20 mouse cellular contexts compared by ENCODE assay signal in the genomic region with DNA sequence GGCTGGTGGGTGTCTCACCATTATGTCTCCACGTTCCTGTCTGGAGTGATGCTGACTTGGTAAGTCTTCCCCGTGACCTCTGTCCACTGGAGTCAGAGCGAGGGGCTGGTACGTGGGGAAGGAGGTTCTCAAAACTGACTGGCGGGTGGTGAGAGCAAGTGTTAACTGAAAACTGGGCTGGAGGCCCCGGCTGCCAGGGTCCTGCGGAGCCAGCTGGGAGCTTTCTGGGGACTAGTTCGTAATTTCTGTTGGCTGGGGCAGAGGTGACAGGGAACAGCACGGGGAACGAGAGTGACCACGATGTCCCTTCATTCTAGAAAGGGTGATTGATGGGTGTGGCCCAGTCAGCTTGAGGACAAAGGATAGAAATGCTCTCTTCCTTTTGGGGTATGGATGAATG. TPM values are rescaled to one million over a fixed set of nuclear protein-coding genes. Genes with fewer than 3 reads are reported as not detected.
DNase-seq lines count a peak whose midpoint lies in the region; ATAC-seq and TF ChIP-seq lines count a peak whose summit lies in the region.
"Had no signal": no experiment of that assay in that cellular context is flagged by ENCODE, and none has a peak within 500 bp of the region (broad histone marks: within the 10 kb centered on the region; RNA-seq: fewer than 3 reads in every experiment).

No protein-coding gene starts in this region.

- H3K9me3 ChIP-seq in heart, embryonic 13.5 days: no peaks in the 10 kb centered on the region
- H3K9me3 ChIP-seq in neural tube, embryonic 11.5 days (ENCODE audit: control insufficient read depth, low read length): no peaks in the 10 kb centered on the region
- H3K9me3 ChIP-seq: embryonic facial prominence, embryonic 13.5 days; forebrain, embryonic 13.5 days; heart, embryonic 10.5 days; heart, embryonic 15.5 days; hindbrain, embryonic 15.5 days had no signal

- H3K4me1 ChIP-seq in heart, embryonic 13.5 days: peaks cover 15% of the 10 kb centered on the region
- H3K4me1 ChIP-seq in kidney, adult 2 months (ENCODE audit: control insufficient read depth, insufficient read depth, low read length): peaks cover 4% of the 10 kb centered on the region; the same call in 1 of the 2 replicates
- peaks cover 11% of the 10 kb centered on the region; the same call in 1 of the 2 replicates for H3K4me1 ChIP-seq in neural tube, embryonic 11.5 days (ENCODE audit: control insufficient read depth, insufficient read depth, low read length)

- no peak overlapping the region for H3K4me3 ChIP-seq in heart, embryonic 13.5 days
- no peak overlapping the region for H3K4me3 ChIP-seq in kidney, adult 2 months (ENCODE audit: insufficient read depth, low read depth, low read length)
- H3K4me3 ChIP-seq in neural tube, embryonic 11.5 days (ENCODE audit: low read depth, low read length): no peak overlapping the region
- H3K4me3 ChIP-seq: embryonic facial prominence, embryonic 13.5 days; forebrain, embryonic 13.5 days; gastrocnemius, adult 2 months; heart, embryonic 10.5 days; heart, embryonic 15.5 days; hindbrain, embryonic 15.5 days had no signal

- H3K36me3 ChIP-seq in heart, embryonic 13.5 days: 0 out of 2 replicates have a peak, but pooled peaks cover 3% of the 10 kb centered on the region
- no peaks in the 10 kb centered on the region for H3K36me3 ChIP-seq in kidney, adult 2 months (ENCODE audit: control insufficient read depth, insufficient read depth, low read length)
- H3K36me3 ChIP-seq in neural tube, embryonic 11.5 days (ENCODE audit: control insufficient read depth, insufficient read depth, low read length): no peaks in the 10 kb centered on the region
- H3K36me3 ChIP-seq: heart, embryonic 10.5 days; heart, embryonic 15.5 days; hindbrain, embryonic 15.5 days had no signal

- TF ChIP-seq POLR2A in kidney, adult 2 months (IDR thresholded peaks at IDR 0.05; ENCODE audit: low read depth, low read length): no peak

- no peak overlapping the region for H3K4me2 ChIP-seq in heart, embryonic 13.5 days
- no peak overlapping the region for H3K4me2 ChIP-seq in neural tube, embryonic 11.5 days (ENCODE audit: low read depth)
- H3K4me2 ChIP-seq: embryonic facial prominence, embryonic 13.5 days; forebrain, embryonic 13.5 days; heart, embryonic 15.5 days; hindbrain, embryonic 15.5 days had no signal

- 65% methylated on average over 11 of the region's 11 CpGs for WGBS in heart, embryonic 13.5 days
- 73% methylated on average over 11 of the region's 11 CpGs for WGBS in kidney, adult 2 months
- 38% methylated on average over 11 of the region's 11 CpGs for WGBS in neural tube, embryonic 11.5 days

- peak overlapping the region; percentile 24; the same call in 1 of the 2 replicates for H3K9ac ChIP-seq in heart, embryonic 13.5 days
- peak overlapping the region; percentile 14; the same call in 1 of the 2 replicates for H3K9ac ChIP-seq in neural tube, embryonic 11.5 days (ENCODE audit: low read length)
- H3K9ac ChIP-seq: embryonic facial prominence, embryonic 13.5 days; forebrain, embryonic 13.5 days; heart, embryonic 15.5 days; hindbrain, embryonic 15.5 days had no signal

- H3K27me3 ChIP-seq in heart, embryonic 13.5 days (replicated peaks): no peaks in the 10 kb centered on the region
- H3K27me3 ChIP-seq in kidney, adult 2 months (replicated peaks; ENCODE audit: control insufficient read depth, insufficient read depth, low read length): no peaks in the 10 kb centered on the region
- H3K27me3 ChIP-seq in neural tube, embryonic 11.5 days (ENCODE audit: control insufficient read depth, insufficient read depth, low read length): no peaks in the 10 kb centered on the region
- H3K27me3 ChIP-seq: embryonic facial prominence, embryonic 13.5 days; forebrain, embryonic 13.5 days; heart, embryonic 15.5 days; hindbrain, embryonic 15.5 days had no signal

- DNase-seq in heart, adult 9 months (ENCODE audit: low spot score in 2 of 2): no peak
- DNase-seq in kidney, postnatal 10 days: peak; percentile 18
- no peak for DNase-seq in kidney, adult 2 months
- DNase-seq in neural tube, embryonic 11.5 days (ENCODE audit: low spot score): no peak
- no peak for DNase-seq in neural tube, embryonic 10.5 days (ENCODE audit: extremely low spot score, low spot score)
- no peak for DNase-seq in right cerebral cortex, postnatal 25 days
- DNase-seq: adrenal gland, adult 8-10 months; cerebellum, adult 18-20 months; cerebellum, adult 9-11 months; cerebellum, postnatal 36 days; gastrocnemius, adult 2 months; gastrocnemius, postnatal 25 days had no signal

- H3K27ac ChIP-seq in heart, embryonic 13.5 days (replicated peaks): no peak overlapping the region
- no peak overlapping the region for H3K27ac ChIP-seq in kidney, adult 2 months (ENCODE audit: insufficient read depth, low read depth, low read length)
- no peak overlapping the region for H3K27ac ChIP-seq in neural tube, embryonic 11.5 days (ENCODE audit: low read depth, low read length)
- H3K27ac ChIP-seq: embryonic facial prominence, embryonic 13.5 days; forebrain, embryonic 13.5 days; gastrocnemius, adult 2 months; heart, embryonic 10.5 days; heart, embryonic 15.5 days; hindbrain, embryonic 15.5 days had no signal

- no peak for ATAC-seq in heart, embryonic 13.5 days (ENCODE audit: extremely low read depth, insufficient number of reproducible peaks, low FRiP score, low TSS enrichment)
- ATAC-seq in neural tube, embryonic 11.5 days (ENCODE audit: insufficient read depth, low FRiP score, low TSS enrichment): no peak
- ATAC-seq: inflammation-experienced regulatory T-cells, adult 6 months; intestine, postnatal 0 days had no signal

- TF ChIP-seq CTCF in kidney, adult 2 months (conservative IDR thresholded peaks at IDR 0.05; ENCODE audit: insufficient read depth, insufficient read length, low read depth, low read length): no peak

RNA-seq across cellular contexts. Expression of gene Rhof, which starts 18.4 kb away (rescaled TPM):
- polyA plus RNA-seq in heart, embryonic 13.5 days (2015; fragmentation: Nextera tagmentation; extraction: Ambion mirVana): 0.94 and 1.7 TPM in 2 replicates
- 12.1 and 13.4 TPM in 2 replicates for polyA plus RNA-seq in kidney, adult 2 months (2012; rRNA removed)
- polyA plus RNA-seq in neural tube, embryonic 11.5 days (2014; fragmentation: Nextera tagmentation; extraction: Ambion mirVana): 1.6 and 2.6 TPM in 2 replicates

RNA-seq across cellular contexts. Expression of gene Setd1b, which starts 27.9 kb away (rescaled TPM):
- 6.1 and 6.2 TPM in 2 replicates for polyA plus RNA-seq in heart, embryonic 13.5 days (2015; fragmentation: Nextera tagmentation; extraction: Ambion mirVana)
- polyA plus RNA-seq in kidney, adult 2 months (2012; rRNA removed): 6.7 and 8.8 TPM in 2 replicates
- 10.9 and 12.2 TPM in 2 replicates for polyA plus RNA-seq in neural tube, embryonic 11.5 days (2014; fragmentation: Nextera tagmentation; extraction: Ambion mirVana)

RNA-seq across cellular contexts. Expression of gene Tmem120b, which starts 45.9 kb away (rescaled TPM):
- polyA plus RNA-seq in heart, embryonic 13.5 days (2015; fragmentation: Nextera tagmentation; extraction: Ambion mirVana): 11.8 and 12.9 TPM in 2 replicates
- 9.9 and 12.7 TPM in 2 replicates for polyA plus RNA-seq in kidney, adult 2 months (2012; rRNA removed)
- polyA plus RNA-seq in neural tube, embryonic 11.5 days (2014; fragmentation: Nextera tagmentation; extraction: Ambion mirVana): 9.0 and 9.9 TPM in 2 replicates

RNA-seq across cellular contexts. Expression of gene Psmd9, which starts 55.1 kb away (rescaled TPM):
- 57.2 and 62.8 TPM in 2 replicates for polyA plus RNA-seq in heart, embryonic 13.5 days (2015; fragmentation: Nextera tagmentation; extraction: Ambion mirVana)
- 34.2 and 35.1 TPM in 2 replicates for polyA plus RNA-seq in kidney, adult 2 months (2012; rRNA removed)
- polyA plus RNA-seq in neural tube, embryonic 11.5 days (2014; fragmentation: Nextera tagmentation; extraction: Ambion mirVana): 68.3 and 69.0 TPM in 2 replicates
